Mouse (Mus musculus) thymus, adult 2 months (tissue): ENCODE measurements around the gene Olfml3.

Experiments used
- CTCF ChIP-seq: fragments of 200-500 bp; IDR thresholded peaks from 2 replicates; pipeline ENCODE4 v1.5.1; 2012; ENCODE audit warnings: mild to moderate bottlenecking, control low read depth, low read length, moderate library complexity, borderline replicate concordance; ENCODE audit not compliant: control insufficient read depth, poor library complexity, insufficient read depth; ENCODE audit errors: extremely low read depth
- POLR2A ChIP-seq: fragments of 200-500 bp; IDR thresholded peaks from 2 replicates; pipeline ENCODE4 v1.6.1; 2012; ENCODE audit warnings: mild to moderate bottlenecking, low read length, control low read depth, moderate library complexity; ENCODE audit not compliant: control insufficient read depth, poor library complexity, insufficient read depth; ENCODE audit errors: extremely low read depth

DNA sequence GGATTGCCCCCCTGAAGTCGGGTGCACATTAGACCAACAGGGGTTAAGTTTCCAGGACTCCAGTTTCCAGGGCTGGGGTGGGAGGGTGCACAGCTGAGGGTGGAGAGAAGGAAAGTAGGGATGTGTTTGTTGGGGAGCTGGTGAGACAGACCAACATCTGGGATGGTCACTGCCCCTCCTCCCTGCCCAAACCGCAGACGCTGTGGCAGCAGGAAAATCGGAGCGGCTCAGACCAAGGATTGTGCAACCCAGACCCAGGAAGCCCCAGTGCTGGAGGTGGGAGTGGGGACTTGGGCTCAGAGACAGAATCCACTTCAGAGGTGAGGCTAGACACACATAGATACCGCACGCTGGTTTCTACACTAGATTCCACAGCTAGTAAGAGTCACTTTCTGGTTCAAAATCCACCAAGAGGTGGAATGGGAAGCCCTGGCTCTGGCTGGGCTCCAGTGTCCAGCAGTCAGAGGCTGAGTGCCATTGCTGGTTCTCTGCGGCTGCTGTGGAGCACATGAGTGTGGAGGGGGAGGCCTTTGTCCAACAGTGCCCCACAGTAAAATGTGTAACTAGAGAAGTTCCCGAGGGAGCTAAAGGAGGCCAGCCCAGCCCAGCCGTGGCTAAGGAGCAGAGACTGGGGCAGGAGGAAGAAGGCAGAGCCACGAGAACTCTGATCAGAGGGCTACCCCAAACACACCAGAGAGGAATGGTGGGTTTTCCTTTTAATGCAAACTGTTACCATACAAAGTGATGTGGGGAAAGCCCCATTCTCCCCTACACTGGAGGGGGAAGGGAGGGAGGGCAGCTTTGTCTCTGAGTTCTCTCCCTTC lies 2.9 kb downstream of the Olfml3 start:
- no peak for TF ChIP-seq CTCF
- TF ChIP-seq POLR2A = no peak
